Mouse (Mus musculus) intestine, embryonic 15.5 days (tissue): Measurements from ENCODE around the gene Sec31a. TPM values are rescaled to one million over a fixed set of nuclear protein-coding genes. Genes with fewer than 3 reads are reported as not detected.

Experiments used
- ATAC-seq: fragments of 200-750 bp; cut with Nextera tagmentation; 2 replicates; pipeline ENCODE4 v1.8.0; 2017; ENCODE audit warnings: moderate TSS enrichment, moderate library complexity
- H3K27ac ChIP-seq: fragments of 300-500 bp; sonication (generic); 2 replicates; pipeline ENCODE4 v1.5.1; 2015; ENCODE audit warnings: mild to moderate bottlenecking, inconsistent platforms
- H3K27me3 ChIP-seq: fragments of 300-500 bp; sonication (generic); replicated peaks from 2 replicates; pipeline ENCODE4 v1.6.1; 2015; ENCODE audit warnings: inconsistent platforms
- H3K36me3 ChIP-seq: fragments of 300-500 bp; sonication (generic); 2 replicates; pipeline ENCODE4 v1.6.1; 2015; ENCODE audit warnings: inconsistent platforms
- H3K4me1 ChIP-seq: fragments of 300-500 bp; sonication (generic); replicated peaks from 2 replicates; pipeline ENCODE4 v1.6.1; 2015; ENCODE audit warnings: inconsistent platforms
- H3K4me2 ChIP-seq: fragments of 300-500 bp; sonication (generic); replicated peaks from 2 replicates; pipeline ENCODE4 v1.6.1; 2015; ENCODE audit warnings: mild to moderate bottlenecking, inconsistent platforms
- H3K4me3 ChIP-seq: fragments of 300-500 bp; sonication (generic); replicated peaks from 2 replicates; pipeline ENCODE4 v1.5.1; 2015; ENCODE audit warnings: inconsistent platforms
- H3K9ac ChIP-seq: fragments of 300-500 bp; sonication (generic); 2 replicates; pipeline ENCODE4 v1.6.1; 2015; ENCODE audit warnings: inconsistent platforms
- H3K9me3 ChIP-seq: fragments of 300-500 bp; sonication (generic); 2 replicates; pipeline ENCODE4 v1.6.1; 2016; ENCODE audit warnings: inconsistent platforms
- WGBS: fragments of 180-500 bp; shearing (Covaris S2); methylation state at CpG from one replicate; pipeline ENCODE4 v1.1.7; 2015; 5-methylcytosine and 5-hydroxymethylcytosine counted together
- polyA plus RNA-seq: library from polyadenylated mRNA; unstranded; fragments of >200 nt; fragmentation: Nextera tagmentation; extraction: Ambion mirVana; gene quantifications from 2 replicates; pipeline ENCODE4 v1.2.1, GENCODE M21; 2015

Gene Sec31a
- 179 and 181 TPM in 2 replicates for polyA plus RNA-seq

GRCm38 (mm10) chr5:100415761-100416590 is at the start of gene Sec31a:
Gene Sec31a, minus strand, starts transcription at chr5:100416234.
- H3K4me3 ChIP-seq, result peak within 1 kb of the TSS; percentile 93
- peaks cover 12% of the 10 kb centered on the region; the same call in 1 of the 2 replicates for H3K36me3 ChIP-seq
- under 1% methylated on average over 81 of the region's 82 CpGs for WGBS

GRCm38 (mm10) chr5:100462374-100462773 is 46.3 kb upstream of the Sec31a start:
- Histone ChIP-seq H3K27ac (no peak overlapping the region), H3K36me3 (peaks cover 15% of the 10 kb centered on the region), H3K9ac (no peak overlapping the region), H3K27me3 (no peaks in the 10 kb centered on the region), H3K4me2 (no peak overlapping the region), H3K4me3 (no peak overlapping the region), H3K9me3 (no peaks in the 10 kb centered on the region), H3K4me1 (no peaks in the 10 kb centered on the region)
- WGBS, result 87% methylated on average over 2 of the region's 2 CpGs
- ATAC-seq, result no peak

More at GRCm38 (mm10) chr5:100415761-100416590, at the start of gene Sec31a:
- peak within 1 kb of the TSS; percentile 93 for H3K27ac ChIP-seq
- peaks cover 18% of the 10 kb centered on the region for H3K4me1 ChIP-seq
- H3K27me3 ChIP-seq, result no peaks in the 10 kb centered on the region
- peak within 1 kb of the TSS; percentile 60 for H3K4me2 ChIP-seq
- no peaks in the 10 kb centered on the region for H3K9me3 ChIP-seq
- peak within 1 kb of the TSS; percentile 83 for H3K9ac ChIP-seq
- peak; percentile 97 for ATAC-seq

- Histone ChIP-seq H3K4me3 (no peak overlapping the region), H3K27ac (no peak overlapping the region), H3K4me1 (no peaks in the 10 kb centered on the region), H3K27me3 (no peaks in the 10 kb centered on the region), H3K4me2 (no peak overlapping the region), H3K9me3 (no peaks in the 10 kb centered on the region), H3K9ac (no peak overlapping the region), H3K36me3 (peaks cover 8% of the 10 kb centered on the region)
- no peak for ATAC-seq
- WGBS, result 91% methylated on average over 9 of the region's 9 CpGs
These were observed 45.5 kb upstream of the Sec31a start for GRCm38 (mm10) chr5:100461526-100461925.

- H3K27ac ChIP-seq, result no peak overlapping the region
- no peak overlapping the region for H3K4me2 ChIP-seq
- no peaks in the 10 kb centered on the region for H3K9me3 ChIP-seq
- no peak overlapping the region for H3K9ac ChIP-seq
- H3K36me3 ChIP-seq, result peaks cover 8% of the 10 kb centered on the region
- H3K27me3 ChIP-seq, result no peaks in the 10 kb centered on the region
- H3K4me1 ChIP-seq, result no peaks in the 10 kb centered on the region
- 87% methylated on average over 5 of the region's 5 CpGs for WGBS
- H3K4me3 ChIP-seq, result no peak overlapping the region
- ATAC-seq, result no peak
These were observed 43.4 kb upstream of the Sec31a start for GRCm38 (mm10) chr5:100459468-100459867.

GRCm38 (mm10) chr5:100451871-100452270 is 35.8 kb upstream of the Sec31a start:
- peaks cover 11% of the 10 kb centered on the region for H3K36me3 ChIP-seq
- no peak overlapping the region for H3K27ac ChIP-seq
- no peaks in the 10 kb centered on the region for H3K4me1 ChIP-seq
- H3K9me3 ChIP-seq, result no peaks in the 10 kb centered on the region
- 77% methylated on average over 2 of the region's 2 CpGs for WGBS
- no peak overlapping the region for H3K9ac ChIP-seq
- no peaks in the 10 kb centered on the region for H3K27me3 ChIP-seq
- ATAC-seq, result no peak
- H3K4me2 ChIP-seq, result no peak overlapping the region
- no peak overlapping the region for H3K4me3 ChIP-seq

GRCm38 (mm10) chr5:100438796-100439195 is 22.8 kb upstream of the Sec31a start:
- Histone ChIP-seq H3K4me3 (no peak overlapping the region), H3K9ac (no peak overlapping the region), H3K9me3 (no peaks in the 10 kb centered on the region), H3K4me1 (no peaks in the 10 kb centered on the region), H3K4me2 (no peak overlapping the region), H3K27me3 (no peaks in the 10 kb centered on the region), H3K36me3 (peaks cover 6% of the 10 kb centered on the region; the same call in 1 of the 2 replicates), H3K27ac (no peak overlapping the region)
- 95% methylated on average over 14 of the region's 14 CpGs for WGBS
- no peak for ATAC-seq

GRCm38 (mm10) chr5:100437917-100438316 is 21.9 kb upstream of the Sec31a start:
- Histone ChIP-seq H3K4me1 (no peaks in the 10 kb centered on the region), H3K4me3 (no peak overlapping the region), H3K36me3 (peaks cover 6% of the 10 kb centered on the region; the same call in 1 of the 2 replicates), H3K9me3 (no peaks in the 10 kb centered on the region), H3K4me2 (no peak overlapping the region), H3K9ac (no peak overlapping the region), H3K27ac (no peak overlapping the region), H3K27me3 (no peaks in the 10 kb centered on the region)
- WGBS, result 92% methylated on average over 5 of the region's 5 CpGs
- no peak for ATAC-seq

GRCm38 (mm10) chr5:100437086-100437485 is 21.1 kb upstream of the Sec31a start:
- no peak for ATAC-seq
- Histone ChIP-seq H3K4me3 (no peak overlapping the region), H3K4me2 (no peak overlapping the region), H3K36me3 (peaks cover 6% of the 10 kb centered on the region; the same call in 1 of the 2 replicates), H3K27ac (no peak overlapping the region), H3K27me3 (no peaks in the 10 kb centered on the region), H3K9ac (no peak overlapping the region), H3K4me1 (no peaks in the 10 kb centered on the region), H3K9me3 (no peaks in the 10 kb centered on the region)
- WGBS, result 96% methylated on average over 4 of the region's 4 CpGs

- H3K27ac ChIP-seq, result no peak overlapping the region
- H3K4me1 ChIP-seq, result peaks cover 24% of the 10 kb centered on the region
- no peaks in the 10 kb centered on the region for H3K9me3 ChIP-seq
- H3K4me2 ChIP-seq, result peak overlapping the region; percentile 70; the same call in 1 of the 2 replicates
- H3K4me3 ChIP-seq, result no peak overlapping the region
- no peak overlapping the region for H3K9ac ChIP-seq
- H3K36me3 ChIP-seq, result peaks cover 3% of the 10 kb centered on the region; the same call in 1 of the 2 replicates
- no peak for ATAC-seq
- no peaks in the 10 kb centered on the region for H3K27me3 ChIP-seq
- 44% methylated on average over 2 of the region's 2 CpGs for WGBS
These were observed 14.9 kb upstream of the Sec31a start for GRCm38 (mm10) chr5:100430966-100431365.

- Histone ChIP-seq H3K4me2 (peak overlapping the region; percentile 70), H3K9me3 (no peaks in the 10 kb centered on the region), H3K27me3 (no peaks in the 10 kb centered on the region), H3K9ac (peak overlapping the region; percentile 95), H3K27ac (peak overlapping the region; percentile 88), H3K4me3 (peak overlapping the region; percentile 84), H3K36me3 (peaks cover 3% of the 10 kb centered on the region; the same call in 1 of the 2 replicates), H3K4me1 (peaks cover 24% of the 10 kb centered on the region)
- ATAC-seq, result peak; percentile 23
- whole genome bisulfite sequencing, result 3% methylated on average over 11 of the region's 11 CpGs
These were observed 14.0 kb upstream of the Sec31a start for GRCm38 (mm10) chr5:100430076-100430390.

- Histone ChIP-seq H3K27me3 (no peaks in the 10 kb centered on the region), H3K4me1 (peaks cover 28% of the 10 kb centered on the region), H3K9ac (peak overlapping the region; percentile 95), H3K4me2 (peak overlapping the region; percentile 70), H3K27ac (peak overlapping the region; percentile 88), H3K36me3 (peaks cover 6% of the 10 kb centered on the region; the same call in 1 of the 2 replicates), H3K9me3 (no peaks in the 10 kb centered on the region), H3K4me3 (peak overlapping the region; percentile 84)
- WGBS, result under 1% methylated on average over 53 of the region's 53 CpGs
- peak; percentile 99 for ATAC-seq
These were observed 13.5 kb upstream of the Sec31a start for GRCm38 (mm10) chr5:100429344-100430075.

GRCm38 (mm10) chr5:100428734-100429343 is 12.8 kb upstream of the Sec31a start:
- Histone ChIP-seq H3K27me3 (no peaks in the 10 kb centered on the region), H3K36me3 (peaks cover 12% of the 10 kb centered on the region; the same call in 1 of the 2 replicates), H3K9ac (peak overlapping the region; percentile 89), H3K27ac (peak overlapping the region; percentile 88), H3K4me3 (peak overlapping the region; percentile 84), H3K4me1 (peaks cover 33% of the 10 kb centered on the region), H3K4me2 (peak overlapping the region; percentile 70), H3K9me3 (no peaks in the 10 kb centered on the region)
- peak; percentile 52 for ATAC-seq
- whole genome bisulfite sequencing, result under 1% methylated on average over 20 of the region's 20 CpGs
